Mouse (Mus musculus) left cerebral cortex, adult 2 months (tissue): ENCODE measurements around the gene Kcnk13. TPM values are rescaled to one million over a fixed set of nuclear protein-coding genes. Genes with fewer than 3 reads are reported as not detected.

Experiments
- DNase-seq, 2 experiments: peaks; one replicate each; pipeline ENCODE4 v3.0.0; 2021 to 2022; ENCODE audit warnings: low spot score in 2 of 2, mixed read lengths in 1 of 2; ENCODE audit errors: extremely low spot score in 1 of 2
- H3K27ac ChIP-seq: fragments of 200-600 bp; 2 replicates; pipeline ENCODE4 v1.8.1; 2022
- H3K4me3 ChIP-seq: fragments of 200-600 bp; 2 replicates; pipeline ENCODE4 v1.8.1; 2022
- CTCF ChIP-seq: fragments of 200-600 bp; IDR thresholded peaks from 2 replicates; pipeline ENCODE4 v1.8.1; 2022; ENCODE audit warnings: antibody characterized with exemption, mild to moderate bottlenecking, moderate library complexity
- intact Hi-C: fragments of 180-260 bp; cut with DNase I; formaldehyde crosslinking; loops from one replicate; pipeline ENCODE4 v1.15.1; 2025
- total RNA-seq, 2 experiments: library from RNA; stranded (reverse); gene quantifications; 2 replicates each; pipeline ENCODE4 v1.2.3; 2021

Gene Kcnk13
- total RNA-seq, 2 experiments from 2014 or later = 6.8 to 10.4 TPM

DNA sequence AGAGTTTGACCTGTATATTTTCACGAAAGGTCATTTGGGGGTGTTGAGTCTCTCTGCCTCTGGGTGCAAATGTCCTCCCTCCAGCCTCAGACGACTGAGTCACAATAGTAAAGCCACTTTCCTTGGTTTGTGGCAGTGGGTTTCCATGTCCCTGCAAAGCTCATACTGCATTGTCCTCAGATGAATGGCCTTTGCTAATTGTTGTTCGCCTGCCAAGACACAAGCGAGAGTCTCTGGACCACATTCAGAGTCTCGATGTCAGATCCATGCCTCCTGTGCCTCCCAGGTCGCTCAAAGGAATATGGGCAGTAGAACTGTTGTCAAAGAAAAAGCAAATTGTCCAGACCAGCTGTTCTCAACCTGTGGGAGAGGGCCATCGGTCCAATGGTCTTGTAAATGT is 36.1 kb downstream of the Kcnk13 start:
- DNase-seq = no peak
- intact Hi-C loops = no loop called here
- Histone ChIP-seq H3K27ac (no peak overlapping the region; the same call in 1 of the 2 replicates), H3K4me3 (no peak overlapping the region)
- TF ChIP-seq CTCF = no peak

DNA sequence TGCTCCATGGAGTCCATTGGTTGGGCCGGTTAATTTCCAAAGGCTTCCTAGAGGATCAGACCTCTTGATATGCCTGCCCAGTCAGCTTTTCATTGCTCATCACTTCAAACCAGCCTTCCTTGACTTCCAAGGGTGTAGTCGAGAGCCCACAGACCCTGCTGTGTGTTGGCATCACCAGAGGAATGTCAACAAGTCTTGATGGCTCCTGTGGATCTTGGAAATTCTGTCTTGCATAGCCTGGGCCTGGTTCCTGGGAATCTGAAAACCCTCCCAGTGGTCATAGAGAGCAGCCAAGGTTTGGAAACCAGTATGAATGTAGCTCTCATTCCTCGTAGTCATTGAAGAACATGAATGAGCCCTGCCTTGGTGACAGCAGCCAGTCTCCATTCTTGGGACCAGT is 36.9 kb downstream of the Kcnk13 start:
- TF ChIP-seq CTCF = no peak
- no peak overlapping the region for H3K27ac ChIP-seq
- H3K4me3 ChIP-seq = no peak overlapping the region
- intact Hi-C loops = no loop called here
- DNase-seq = no peak

DNA sequence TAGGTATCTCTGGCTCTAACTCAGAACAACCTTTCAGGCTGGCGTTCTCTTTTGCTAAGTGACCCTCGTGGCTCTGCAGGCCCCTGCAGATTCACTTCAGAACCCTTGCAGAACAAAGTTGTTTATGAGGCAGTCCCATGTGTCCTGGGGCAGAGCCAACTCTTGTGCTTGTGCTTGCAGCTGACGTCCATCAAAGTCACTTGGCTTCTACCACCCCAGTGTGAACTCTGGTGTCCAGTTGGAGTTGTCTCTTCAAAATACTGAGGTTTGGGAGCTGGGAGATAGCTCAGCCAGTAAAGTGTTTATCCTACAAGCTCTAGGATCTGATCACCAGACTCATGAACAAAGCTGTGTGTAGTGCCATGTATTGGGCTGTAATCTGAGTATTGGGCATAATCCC is 37.6 kb downstream of the Kcnk13 start:
- Histone ChIP-seq H3K4me3 (no peak overlapping the region), H3K27ac (no peak overlapping the region)
- intact Hi-C loops = no loop called here
- no peak for TF ChIP-seq CTCF
- DNase-seq = no peak

DNA sequence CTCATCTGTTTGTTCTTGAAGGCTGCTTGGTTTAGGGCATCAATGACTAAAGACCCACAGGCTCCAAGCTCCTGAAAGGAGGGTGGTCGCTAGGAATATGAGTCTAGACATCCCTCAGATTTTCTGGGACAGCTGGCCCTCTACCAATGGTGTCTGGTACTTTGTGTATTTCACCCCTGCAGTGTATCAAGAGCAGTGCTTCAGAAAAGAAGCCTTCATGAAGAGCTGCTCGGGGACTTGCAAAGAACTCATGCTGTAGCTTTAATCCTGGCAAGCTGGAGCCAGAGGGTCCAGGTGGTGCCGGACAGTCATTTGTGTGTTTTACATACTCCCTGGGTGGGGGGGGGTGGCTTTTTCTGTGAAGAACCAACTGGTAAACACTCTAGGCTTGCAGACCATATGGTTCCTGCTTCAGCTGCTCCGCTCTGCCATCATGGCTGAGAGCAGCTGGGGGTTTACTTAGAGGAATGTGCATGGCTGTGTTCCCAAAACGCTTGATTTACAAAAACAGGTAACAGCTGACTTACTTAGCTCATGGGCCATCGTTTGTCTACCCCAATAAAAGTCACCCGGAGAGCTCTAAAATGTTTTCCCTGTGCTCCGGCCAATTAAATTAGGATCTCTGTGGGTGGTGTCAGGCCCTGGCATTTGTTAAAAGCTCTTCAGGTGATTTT is 38.8 kb downstream of the Kcnk13 start:
- H3K27ac ChIP-seq = no peak overlapping the region
- DNase-seq = no peak
- intact Hi-C loops = no loop called here
- TF ChIP-seq CTCF = no peak
- H3K4me3 ChIP-seq = no peak overlapping the region

- H3K4me3 ChIP-seq = no peak overlapping the region
- no peak for TF ChIP-seq CTCF
- H3K27ac ChIP-seq = no peak overlapping the region
- no peak for DNase-seq
- intact Hi-C loops = no loop called here
These were observed 41.0 kb downstream of the Kcnk13 start for GRCm38 (mm10) chr12:100005285-100005684.

GRCm38 (mm10) chr12:100006681-100007080 is 42.4 kb downstream of the Kcnk13 start:
- intact Hi-C loops = no loop called here
- DNase-seq = no peak
- no peak overlapping the region for H3K27ac ChIP-seq
- no peak for TF ChIP-seq CTCF
- H3K4me3 ChIP-seq = no peak overlapping the region

DNA sequence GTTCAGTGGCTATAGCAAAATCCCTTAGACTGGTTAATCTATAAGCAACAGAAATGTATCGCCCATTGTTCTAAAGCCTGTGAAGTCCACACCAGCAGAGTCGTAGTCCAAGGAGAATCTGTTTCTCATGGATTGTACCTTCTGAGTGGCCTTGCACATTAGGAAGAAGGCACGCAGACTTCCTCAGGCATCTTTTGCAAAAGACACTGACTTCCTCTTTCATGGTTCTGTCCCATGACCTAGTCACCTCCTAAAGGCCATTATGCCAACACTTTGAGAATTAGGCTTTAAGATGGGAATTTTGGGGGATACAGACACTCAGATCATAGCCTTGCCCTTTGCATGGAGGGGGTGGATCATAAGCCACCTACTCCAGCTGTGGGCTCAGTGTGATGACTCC is 48.5 kb downstream of the Kcnk13 start:
- TF ChIP-seq CTCF = no peak

DNA sequence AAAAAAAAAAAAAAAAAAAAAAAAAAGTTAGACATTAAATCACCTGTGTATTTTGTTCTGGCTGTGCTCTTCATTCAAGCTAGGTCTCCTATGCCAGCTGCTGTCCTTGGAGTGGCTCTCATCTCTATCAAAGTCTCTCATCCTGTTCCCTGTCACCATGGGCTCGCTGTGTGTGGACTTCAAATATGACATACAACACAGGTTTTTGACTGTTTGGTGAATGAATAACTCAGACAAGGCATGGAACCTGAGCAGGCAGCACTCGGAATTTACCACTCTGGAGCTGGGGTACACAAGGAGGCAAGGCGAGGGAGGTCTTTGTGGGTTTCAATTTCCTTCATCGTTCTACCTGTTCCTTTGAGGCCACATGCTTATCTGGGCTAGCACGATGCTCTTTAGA is 50.8 kb downstream of the Kcnk13 start:
- TF ChIP-seq CTCF = no peak
- DNase-seq = no peak
- no peak overlapping the region for H3K4me3 ChIP-seq
- intact Hi-C loops = no loop called here
- no peak overlapping the region for H3K27ac ChIP-seq

More for the DNA sequence above, 48.5 kb downstream of the Kcnk13 start:
- Histone ChIP-seq H3K27ac (no peak overlapping the region), H3K4me3 (no peak overlapping the region)
- intact Hi-C loops = no loop called here
- no peak for DNase-seq

DNA sequence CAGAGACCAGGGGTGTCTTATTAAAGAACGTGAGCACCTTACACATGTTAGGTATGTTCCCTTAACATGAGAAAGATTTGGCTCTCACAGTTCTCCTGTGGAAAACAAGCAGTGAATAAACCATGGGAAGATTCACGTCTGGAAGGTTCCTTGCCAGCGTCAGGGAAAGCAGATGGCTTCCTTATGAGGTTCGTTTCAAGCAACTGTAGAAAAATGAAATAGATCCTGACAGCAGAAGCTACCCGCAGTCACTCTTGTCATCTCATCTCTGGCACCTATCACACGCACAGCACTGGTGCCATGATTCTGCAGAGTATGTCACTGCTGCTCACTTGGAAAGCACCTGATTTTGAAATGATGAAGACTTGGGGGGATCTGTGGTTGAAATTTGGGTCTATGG is 53.4 kb downstream of the Kcnk13 start:
- no peak overlapping the region for H3K4me3 ChIP-seq
- no peak overlapping the region for H3K27ac ChIP-seq
- TF ChIP-seq CTCF = no peak
- intact Hi-C loops = no loop called here
- DNase-seq = no peak

GRCm38 (mm10) chr12:100022490-100022889 is 58.2 kb downstream of the Kcnk13 start:
- no peak overlapping the region for H3K4me3 ChIP-seq
- no peak for DNase-seq
- no peak overlapping the region for H3K27ac ChIP-seq
- no peak for TF ChIP-seq CTCF
- intact Hi-C loops = no loop called here

- Histone ChIP-seq H3K27ac (no peak overlapping the region), H3K4me3 (no peak overlapping the region)
- no peak for TF ChIP-seq CTCF
- no peak for DNase-seq
- intact Hi-C loops = no loop called here
These were observed 59.6 kb downstream of the Kcnk13 start for GRCm38 (mm10) chr12:100023821-100024365.

DNA sequence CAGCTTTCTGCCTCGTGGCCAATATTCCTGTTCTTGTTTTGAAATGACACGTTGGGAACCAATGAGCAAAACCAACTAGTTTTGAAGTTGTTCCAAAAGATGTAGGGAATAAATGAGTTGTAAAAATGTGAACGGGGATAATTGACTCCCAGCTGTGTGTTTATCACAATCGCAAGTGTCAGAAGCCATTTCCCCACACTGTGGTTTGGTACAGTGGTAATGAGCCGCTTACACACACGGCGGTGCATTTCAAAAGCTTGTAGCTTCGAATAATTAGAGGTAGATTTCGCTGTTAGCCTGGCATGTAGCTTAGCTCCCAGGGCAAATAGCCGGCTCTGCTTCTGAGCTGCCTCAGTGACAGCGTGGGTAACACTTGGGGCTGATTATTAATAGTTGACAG is 61.4 kb downstream of the Kcnk13 start:
- Histone ChIP-seq H3K4me3 (no peak overlapping the region), H3K27ac (no peak overlapping the region)
- DNase-seq = no peak
- intact Hi-C loops = no loop called here
- TF ChIP-seq CTCF = no peak

DNA sequence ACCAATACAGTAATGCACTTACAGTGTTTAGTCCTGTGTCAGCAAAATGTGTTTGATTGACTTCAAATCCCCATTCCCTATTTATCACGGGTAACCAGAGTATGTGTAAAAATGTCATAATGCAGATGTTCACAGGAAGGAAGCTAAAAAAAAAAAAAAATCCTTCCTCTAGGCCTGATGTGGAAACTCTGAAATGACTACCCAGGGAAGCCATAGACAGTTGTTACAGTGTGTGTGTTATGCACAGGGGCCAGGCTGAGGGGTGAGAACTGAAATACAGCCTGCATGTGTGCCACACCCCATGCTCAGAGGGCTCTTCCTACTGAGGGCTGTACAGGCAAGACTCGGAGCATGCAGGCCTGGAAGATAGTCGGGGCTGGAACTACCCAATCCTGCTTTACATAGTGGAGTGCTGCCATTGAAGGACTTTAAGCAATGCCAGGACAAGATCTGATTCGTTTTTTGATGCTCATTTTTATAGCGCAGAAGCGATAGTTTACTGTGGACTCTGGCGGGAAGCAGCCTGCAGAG is 62.5 kb downstream of the Kcnk13 start:
- H3K27ac ChIP-seq = no peak overlapping the region
- H3K4me3 ChIP-seq = no peak overlapping the region
- TF ChIP-seq CTCF = no peak
- intact Hi-C loops = no loop called here
- DNase-seq = no peak
